Mouse (Mus musculus) ES-Bruce4 (cell line): Measurements from ENCODE around the gene Mogat1.

Experiments used
- EP300 ChIP-seq: IDR thresholded peaks from 2 replicates; pipeline ENCODE4 v1.6.1; 2011; ENCODE audit warnings: low read depth, low read length; ENCODE audit not compliant: insufficient read depth
- POLR2A ChIP-seq: IDR thresholded peaks from one replicate; pipeline ENCODE4 v1.8.1; 2011; ENCODE audit warnings: low read length; ENCODE audit not compliant: insufficient read depth

GRCm38 (mm10) chr1:78538396-78538795, 27.6 kb downstream of the Mogat1 start:
- TF ChIP-seq POLR2A (no peak), EP300 (no peak)
